Mouse (Mus musculus) heart, postnatal 0 days (tissue): ENCODE measurements around the gene Parp14. TPM values are rescaled to one million over a fixed set of nuclear protein-coding genes. Genes with fewer than 3 reads are reported as not detected.

Experiments used
- ATAC-seq: fragments of 200-750 bp; cut with Nextera tagmentation; 2 replicates; pipeline ENCODE4 v1.8.0; 2017; ENCODE audit warnings: low read depth, moderate number of reproducible peaks, moderate library complexity; ENCODE audit not compliant: insufficient read depth
- DNase-seq: peaks from one replicate; pipeline ENCODE4 v3.0.0-alpha.2; 2016; ENCODE audit warnings: low spot score
- H3K27ac ChIP-seq: fragments of 300-500 bp; sonication (generic); 2 replicates; pipeline ENCODE4 v1.5.1; 2014; ENCODE audit warnings: low read depth, mild to moderate bottlenecking
- H3K27me3 ChIP-seq: fragments of 300-500 bp; sonication (generic); 2 replicates; pipeline ENCODE4 v1.6.1; 2014; ENCODE audit warnings: low read length, mixed read lengths; ENCODE audit not compliant: control insufficient read depth, insufficient read depth
- H3K36me3 ChIP-seq: fragments of 300-500 bp; sonication (generic); replicated peaks from 2 replicates; pipeline ENCODE4 v1.6.1; 2014; ENCODE audit warnings: low read length, mixed read lengths; ENCODE audit not compliant: control insufficient read depth, insufficient read depth
- H3K4me1 ChIP-seq: fragments of 300-500 bp; sonication (generic); 2 replicates; pipeline ENCODE4 v1.6.1; 2014; ENCODE audit warnings: antibody characterized with exemption; ENCODE audit not compliant: control insufficient read depth, insufficient read depth
- H3K4me2 ChIP-seq: fragments of 300-500 bp; sonication (generic); 2 replicates; pipeline ENCODE4 v1.6.1; 2014; ENCODE audit warnings: low read depth, mild to moderate bottlenecking, low read length, moderate library complexity
- H3K4me3 ChIP-seq: fragments of 300-500 bp; sonication (generic); 2 replicates; pipeline ENCODE4 v1.5.1; 2014; ENCODE audit warnings: low read depth, low read length
- H3K9ac ChIP-seq: fragments of 300-500 bp; sonication (generic); replicated peaks from 2 replicates; pipeline ENCODE4 v1.6.1; 2014; ENCODE audit warnings: low read depth, low read length, mixed read lengths
- H3K9me3 ChIP-seq: fragments of 300-500 bp; sonication (generic); replicated peaks from 2 replicates; pipeline ENCODE4 v1.6.1; 2016; ENCODE audit warnings: low read length; ENCODE audit not compliant: control insufficient read depth
- CTCF ChIP-seq: IDR thresholded peaks from 2 replicates; pipeline ENCODE4 v1.5.1; 2016; ENCODE audit warnings: antibody characterized with exemption, control low read depth, low read depth
- EP300 ChIP-seq: IDR thresholded peaks from 2 replicates; pipeline ENCODE4 v1.6.1; 2016; ENCODE audit warnings: antibody characterized with exemption, low read depth
- WGBS: fragments of 180-500 bp; shearing (Covaris S2); extraction: QIAGEN DNeasy Blood & Tissue Kit; methylation state at CpG from one replicate; pipeline ENCODE4 v1.1.7; 2014; 5-methylcytosine and 5-hydroxymethylcytosine counted together
- polyA plus RNA-seq: library from polyadenylated mRNA; unstranded; fragments of >200 nt; fragmentation: Nextera tagmentation; extraction: Ambion mirVana; gene quantifications from 2 replicates; pipeline ENCODE4 v1.2.1, GENCODE M21; 2015
- total RNA-seq: library from RNA; depleted of rRNA; stranded (reverse); fragments of >200 nt; gene quantifications from 2 replicates; pipeline ENCODE4 v1.2.3, GENCODE M21; 2014; ENCODE audit warnings: low replicate concordance

The Parp14 gene
- total and polyA plus RNA-seq, 2 experiments from 2014 or later = 1.4 to 3.5 TPM

DNA sequence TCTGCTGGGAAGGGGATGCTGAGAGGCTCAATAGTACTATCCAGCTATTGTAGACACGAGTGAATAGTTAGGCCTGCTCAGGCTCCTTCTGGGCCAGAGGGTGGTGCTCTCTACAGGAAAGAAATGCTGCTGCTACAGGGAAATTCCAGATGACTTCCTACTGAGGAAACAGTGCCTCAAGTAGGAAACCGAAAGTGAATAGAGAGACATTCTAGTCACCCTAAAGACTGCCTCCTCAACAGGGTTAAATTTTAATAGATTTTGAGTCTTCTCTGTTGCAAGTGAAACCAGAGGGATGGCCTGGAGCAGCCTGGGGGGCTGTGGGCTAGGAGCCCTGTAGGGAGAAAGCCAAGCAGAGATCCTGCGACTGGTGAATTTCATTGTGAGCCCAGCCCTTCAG, 2.2 kb downstream of the Parp14 start:
- Histone ChIP-seq H3K9ac (no peak overlapping the region), H3K9me3 (no peaks in the 10 kb centered on the region), H3K27me3 (0 out of 2 replicates have a peak, but pooled peaks cover 10% of the 10 kb centered on the region), H3K4me2 (peak overlapping the region; percentile 64), H3K4me1 (peaks cover 9% of the 10 kb centered on the region), H3K4me3 (peak overlapping the region; percentile 30), H3K27ac (peak overlapping the region; percentile 80), H3K36me3 (0 out of 2 replicates have a peak, but pooled peaks cover 5% of the 10 kb centered on the region)
- peak; percentile 56 for ATAC-seq
- peak; percentile 60 for DNase-seq
- 27% methylated on average over 3 of the region's 3 CpGs for WGBS
- TF ChIP-seq CTCF (peak; percentile 31), EP300 (no peak)

DNA sequence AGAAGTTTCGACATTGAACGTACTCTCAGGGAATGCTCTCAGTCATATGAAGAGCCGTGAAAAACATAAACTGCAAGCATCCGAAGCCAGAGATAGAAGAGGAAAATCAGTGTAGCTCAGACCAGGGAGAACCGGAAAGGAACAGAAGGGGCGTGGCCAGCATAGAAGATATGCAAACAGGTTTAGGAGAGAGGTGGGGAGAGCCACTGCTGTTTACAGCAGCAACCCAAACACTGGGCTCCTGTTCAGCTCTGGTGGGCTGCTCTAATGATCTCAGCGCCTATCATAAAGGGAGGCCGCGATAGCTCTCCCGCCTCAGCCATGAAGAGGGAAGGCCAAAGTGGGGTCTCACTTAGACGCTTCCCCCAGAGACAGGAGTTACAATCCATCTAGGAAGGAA, 3.6 kb downstream of the Parp14 start:
- H3K4me2 ChIP-seq = no peak overlapping the region
- no peak for TF ChIP-seq EP300
- H3K36me3 ChIP-seq = peaks cover 11% of the 10 kb centered on the region; the same call in 1 of the 2 replicates
- H3K27me3 ChIP-seq = 0 out of 2 replicates have a peak, but pooled peaks cover 6% of the 10 kb centered on the region
- no peak for DNase-seq
- peaks cover 9% of the 10 kb centered on the region for H3K4me1 ChIP-seq
- no peaks in the 10 kb centered on the region for H3K9me3 ChIP-seq
- WGBS = 65% methylated on average over 11 of the region's 11 CpGs
- no peak overlapping the region for H3K4me3 ChIP-seq
- no peak for ATAC-seq
- no peak overlapping the region for H3K9ac ChIP-seq
- H3K27ac ChIP-seq = no peak overlapping the region

DNA sequence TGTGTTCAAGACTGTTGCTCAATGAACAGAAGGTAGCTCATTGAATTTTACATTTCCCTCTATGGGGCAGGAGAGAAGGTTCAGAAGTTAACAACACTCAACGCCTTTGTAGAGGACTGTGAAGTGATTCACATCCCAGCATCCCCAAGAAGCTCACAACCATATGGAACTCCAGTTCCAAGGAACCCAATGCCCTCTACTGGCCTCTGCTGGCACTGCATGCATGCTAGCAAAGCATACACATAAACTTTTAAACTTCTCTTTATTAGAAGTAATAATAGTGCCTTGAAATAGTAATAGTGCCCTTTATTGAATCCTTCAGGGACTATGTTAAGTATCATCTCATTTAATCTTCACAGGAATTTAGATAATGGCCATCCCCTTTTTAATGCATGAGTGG, 9.3 kb downstream of the Parp14 start:
- Histone ChIP-seq H3K4me3 (no peak overlapping the region), H3K4me1 (no peaks in the 10 kb centered on the region), H3K27me3 (no peaks in the 10 kb centered on the region), H3K4me2 (no peak overlapping the region), H3K36me3 (peaks cover 20% of the 10 kb centered on the region), H3K27ac (no peak overlapping the region), H3K9ac (no peak overlapping the region), H3K9me3 (no peaks in the 10 kb centered on the region)
- 100% methylated on average over 1 of the region's 1 CpGs for WGBS
- DNase-seq (no peak), ATAC-seq (no peak)
- TF ChIP-seq CTCF (peak; percentile 37; the same call in 1 of the 2 replicates), EP300 (no peak)

DNA sequence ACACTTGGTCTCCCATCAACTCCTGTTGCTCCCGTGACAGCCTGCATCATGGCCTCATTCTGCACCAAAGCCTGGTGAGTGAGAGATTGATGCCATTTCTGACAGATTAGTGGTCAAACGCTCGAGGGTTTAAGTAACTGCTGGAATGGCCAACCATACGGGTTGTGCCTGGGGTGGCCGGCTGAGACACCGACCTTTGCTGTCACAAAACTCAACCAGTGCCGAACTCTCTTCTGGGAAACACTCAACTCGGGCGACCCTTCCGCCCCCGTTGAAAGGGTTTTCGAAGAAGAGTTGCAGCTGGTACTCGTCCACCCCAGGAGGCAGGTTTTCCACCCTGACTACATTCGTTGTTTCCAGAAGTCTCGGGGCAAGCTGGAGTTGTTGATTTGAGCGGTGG, 11.1 kb downstream of the Parp14 start:
- 55% methylated on average over 16 of the region's 16 CpGs for WGBS
- Histone ChIP-seq H3K4me1 (no peaks in the 10 kb centered on the region), H3K36me3 (peaks cover 20% of the 10 kb centered on the region), H3K9ac (no peak overlapping the region), H3K9me3 (no peaks in the 10 kb centered on the region), H3K27me3 (no peaks in the 10 kb centered on the region), H3K27ac (no peak overlapping the region), H3K4me2 (no peak overlapping the region), H3K4me3 (no peak overlapping the region)
- no peak for DNase-seq
- no peak for TF ChIP-seq CTCF
- no peak for TF ChIP-seq EP300
- ATAC-seq = no peak

DNA sequence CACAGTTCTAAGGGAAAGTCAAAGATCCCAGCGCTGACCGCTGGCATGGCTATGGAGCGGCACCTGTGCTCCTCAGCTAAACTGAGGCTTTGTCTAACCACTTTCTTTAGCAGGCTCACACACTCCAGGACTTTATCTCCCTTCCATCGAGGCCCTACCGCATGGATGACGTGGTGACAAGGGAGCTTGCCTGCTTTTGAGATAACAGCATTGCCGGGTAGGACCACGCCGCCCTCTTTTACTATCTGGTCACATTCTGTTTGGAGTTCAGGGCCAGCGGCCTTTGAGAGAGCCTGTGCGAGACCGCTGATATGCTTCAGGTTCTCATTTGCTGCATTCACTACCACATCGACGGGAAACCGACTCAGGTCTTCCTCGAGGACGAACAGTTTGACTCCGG, 14.6 kb downstream of the Parp14 start:
- Histone ChIP-seq H3K36me3 (peaks cover 8% of the 10 kb centered on the region; the same call in 1 of the 2 replicates), H3K9ac (no peak overlapping the region), H3K27ac (no peak overlapping the region), H3K4me1 (no peaks in the 10 kb centered on the region), H3K27me3 (no peaks in the 10 kb centered on the region), H3K9me3 (no peaks in the 10 kb centered on the region), H3K4me2 (no peak overlapping the region), H3K4me3 (no peak overlapping the region)
- DNase-seq = no peak
- TF ChIP-seq EP300 (no peak), CTCF (no peak)
- ATAC-seq = no peak
- 55% methylated on average over 18 of the region's 18 CpGs for WGBS

DNA sequence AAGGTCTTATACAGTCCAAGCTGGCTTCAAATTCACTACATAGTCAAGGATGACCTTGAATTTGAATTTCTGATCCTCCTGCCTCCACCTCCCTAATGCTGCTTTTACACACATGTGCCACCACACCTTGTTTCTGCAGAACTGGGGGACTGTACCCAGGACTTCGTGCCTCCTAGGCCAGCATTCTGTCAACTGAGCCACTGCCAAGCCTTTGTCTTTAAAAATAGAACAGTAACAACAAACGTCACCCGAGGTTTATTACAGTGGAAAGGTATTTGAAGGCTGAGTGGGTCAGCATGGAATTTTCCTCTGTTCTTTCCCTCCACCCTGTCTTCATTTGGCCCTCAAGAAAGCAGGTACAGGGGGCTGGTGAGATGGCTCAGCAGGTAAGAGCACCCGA, 15.5 kb downstream of the Parp14 start:
- no peaks in the 10 kb centered on the region for H3K9me3 ChIP-seq
- no peaks in the 10 kb centered on the region for H3K4me1 ChIP-seq
- H3K4me2 ChIP-seq = no peak overlapping the region
- 33% methylated on average over 4 of the region's 4 CpGs for WGBS
- no peak for TF ChIP-seq EP300
- TF ChIP-seq CTCF = no peak
- H3K27ac ChIP-seq = no peak overlapping the region
- no peak overlapping the region for H3K9ac ChIP-seq
- ATAC-seq (peak; percentile 81), DNase-seq (peak; percentile 66)
- no peaks in the 10 kb centered on the region for H3K27me3 ChIP-seq
- peaks cover 5% of the 10 kb centered on the region; the same call in 1 of the 2 replicates for H3K36me3 ChIP-seq
- H3K4me3 ChIP-seq = no peak overlapping the region
